Mouse (Mus musculus) stomach, embryonic 14.5 days (tissue): ENCODE measurements around the gene Fam173a. TPM values are rescaled to one million over a fixed set of nuclear protein-coding genes. Genes with fewer than 3 reads are reported as not detected.

Experiments used
- ATAC-seq: fragments of 200-750 bp; cut with Nextera tagmentation; 2 replicates; pipeline ENCODE4 v1.8.0; 2017; ENCODE audit warnings: low read depth, moderate TSS enrichment; ENCODE audit not compliant: insufficient number of reproducible peaks, insufficient read depth, low FRiP score
- H3K27ac ChIP-seq: fragments of 300-500 bp; sonication (generic); 2 replicates; pipeline ENCODE4 v1.5.1; 2014; ENCODE audit warnings: mild to moderate bottlenecking, low read length, moderate library complexity, mixed read lengths
- H3K27me3 ChIP-seq: fragments of 300-500 bp; sonication (generic); 2 replicates; pipeline ENCODE4 v1.6.1; 2014; ENCODE audit warnings: low read length, control low read depth, mixed read lengths; ENCODE audit not compliant: control insufficient read depth, insufficient read depth
- H3K36me3 ChIP-seq: fragments of 300-500 bp; sonication (generic); 2 replicates; pipeline ENCODE4 v1.6.1; 2014; ENCODE audit warnings: mild to moderate bottlenecking, control low read depth, low read length, moderate library complexity, mixed read lengths; ENCODE audit not compliant: control insufficient read depth, insufficient read depth
- H3K4me1 ChIP-seq: fragments of 300-500 bp; sonication (generic); 2 replicates; pipeline ENCODE4 v1.6.1; 2014; ENCODE audit warnings: low read length, control low read depth, mixed read lengths; ENCODE audit not compliant: control insufficient read depth, insufficient read depth
- H3K4me2 ChIP-seq: fragments of 300-500 bp; sonication (generic); replicated peaks from 2 replicates; pipeline ENCODE4 v1.6.1; 2014; ENCODE audit warnings: low read depth, low read length, control low read depth
- H3K4me3 ChIP-seq: fragments of 300-500 bp; sonication (generic); 2 replicates; pipeline ENCODE4 v1.5.1; 2014; ENCODE audit warnings: low read depth, low read length, control low read depth
- H3K9ac ChIP-seq: fragments of 300-500 bp; sonication (generic); replicated peaks from 2 replicates; pipeline ENCODE4 v1.6.1; 2014; ENCODE audit warnings: low read depth, mild to moderate bottlenecking, control low read depth, low read length, moderate library complexity, mixed read lengths
- H3K9me3 ChIP-seq: fragments of 300-500 bp; sonication (generic); 2 replicates; pipeline ENCODE4 v1.6.1; 2016; ENCODE audit warnings: low read depth, low read length, control low read depth; ENCODE audit not compliant: control insufficient read depth
- WGBS: fragments of 180-500 bp; shearing (Covaris S2); extraction: QIAGEN DNeasy Blood & Tissue Kit; methylation state at CpG from one replicate; pipeline ENCODE4 v1.1.7; 2014; 5-methylcytosine and 5-hydroxymethylcytosine counted together
- polyA plus RNA-seq: library from polyadenylated mRNA; unstranded; fragments of >200 nt; fragmentation: Nextera tagmentation; extraction: Ambion mirVana; gene quantifications from 2 replicates; pipeline ENCODE4 v1.2.1, GENCODE M21; 2014

The Fam173a gene
- polyA plus RNA-seq, 1 experiment from 2014 or later: 109 TPM

- peak; percentile 80 for ATAC-seq
- peak within 1 kb of the TSS; percentile 43 for H3K9ac ChIP-seq
- H3K4me2 ChIP-seq: peak within 1 kb of the TSS; percentile 92
- H3K9me3 ChIP-seq: no peaks in the 10 kb centered on the region
- no peaks in the 10 kb centered on the region for H3K27me3 ChIP-seq
- H3K36me3 ChIP-seq: peaks cover 37% of the 10 kb centered on the region
- peak within 1 kb of the TSS; percentile 77 for H3K27ac ChIP-seq
- 1% methylated on average over 23 of the region's 23 CpGs for WGBS
- peak within 1 kb of the TSS; percentile 67 for H3K4me3 ChIP-seq
- H3K4me1 ChIP-seq: peaks cover 8% of the 10 kb centered on the region
These were observed 7.4 kb downstream of the Fam173a start, which contains the start of gene Haghl for GRCm38 (mm10) chr17:25785281-25785745. Gene Haghl, minus strand, starts transcription at chr17:25785673.

- Histone ChIP-seq H3K4me3 (peak overlapping the region; percentile 67), H3K9me3 (no peaks in the 10 kb centered on the region), H3K9ac (peak overlapping the region; percentile 43; the same call in 1 of the 2 replicates), H3K36me3 (peaks cover 29% of the 10 kb centered on the region), H3K27me3 (no peaks in the 10 kb centered on the region), H3K4me1 (peaks cover 8% of the 10 kb centered on the region), H3K27ac (no peak overlapping the region; the same call in 1 of the 2 replicates), H3K4me2 (peak overlapping the region; percentile 92)
- ATAC-seq: no peak
- 76% methylated on average over 15 of the region's 15 CpGs for WGBS
These were observed 8.7 kb downstream of the Fam173a start for GRCm38 (mm10) chr17:25783861-25784574.

GRCm38 (mm10) chr17:25783086-25783485 is 9.6 kb downstream of the Fam173a start:
- no peak overlapping the region for H3K9ac ChIP-seq
- no peaks in the 10 kb centered on the region for H3K9me3 ChIP-seq
- peaks cover 28% of the 10 kb centered on the region for H3K36me3 ChIP-seq
- no peaks in the 10 kb centered on the region for H3K27me3 ChIP-seq
- no peak for ATAC-seq
- no peak overlapping the region for H3K4me3 ChIP-seq
- no peak overlapping the region for H3K4me2 ChIP-seq
- 74% methylated on average over 7 of the region's 7 CpGs for WGBS
- peaks cover 8% of the 10 kb centered on the region for H3K4me1 ChIP-seq
- H3K27ac ChIP-seq: no peak overlapping the region

GRCm38 (mm10) chr17:25781339-25781738 is 11.4 kb downstream of the Fam173a start:
- no peak overlapping the region for H3K9ac ChIP-seq
- no peaks in the 10 kb centered on the region for H3K9me3 ChIP-seq
- no peak overlapping the region for H3K27ac ChIP-seq
- ATAC-seq: no peak
- no peak overlapping the region for H3K4me3 ChIP-seq
- H3K4me2 ChIP-seq: no peak overlapping the region
- peaks cover 28% of the 10 kb centered on the region for H3K36me3 ChIP-seq
- no peaks in the 10 kb centered on the region for H3K27me3 ChIP-seq
- WGBS: 62% methylated on average over 6 of the region's 6 CpGs
- H3K4me1 ChIP-seq: peaks cover 8% of the 10 kb centered on the region

- ATAC-seq: no peak
- no peak overlapping the region for H3K27ac ChIP-seq
- no peaks in the 10 kb centered on the region for H3K9me3 ChIP-seq
- 91% methylated on average over 5 of the region's 5 CpGs for WGBS
- no peaks in the 10 kb centered on the region; the same call in 1 of the 2 replicates for H3K4me1 ChIP-seq
- H3K27me3 ChIP-seq: no peaks in the 10 kb centered on the region
- H3K4me2 ChIP-seq: no peak overlapping the region
- peaks cover 23% of the 10 kb centered on the region for H3K36me3 ChIP-seq
- H3K9ac ChIP-seq: no peak overlapping the region
- H3K4me3 ChIP-seq: no peak overlapping the region
These were observed 14.8 kb downstream of the Fam173a start for GRCm38 (mm10) chr17:25777948-25778347.

GRCm38 (mm10) chr17:25775318-25776062 is 17.2 kb downstream of the Fam173a start:
- H3K4me1 ChIP-seq: no peaks in the 10 kb centered on the region; the same call in 1 of the 2 replicates
- H3K4me2 ChIP-seq: no peak overlapping the region
- H3K27me3 ChIP-seq: no peaks in the 10 kb centered on the region
- H3K4me3 ChIP-seq: no peak overlapping the region
- no peak overlapping the region for H3K9ac ChIP-seq
- no peak for ATAC-seq
- WGBS: 83% methylated on average over 10 of the region's 10 CpGs
- H3K27ac ChIP-seq: no peak overlapping the region
- H3K9me3 ChIP-seq: no peaks in the 10 kb centered on the region
- peaks cover 3% of the 10 kb centered on the region; the same call in 1 of the 2 replicates for H3K36me3 ChIP-seq

GRCm38 (mm10) chr17:25773549-25774120 is 19.1 kb downstream of the Fam173a start, which contains the start of gene Narfl:
Gene Narfl, plus strand, starts transcription at chr17:25773776.
- Histone ChIP-seq H3K36me3 (no peaks in the 10 kb centered on the region; the same call in 1 of the 2 replicates), H3K4me2 (peak within 1 kb of the TSS; percentile 73), H3K9ac (peak within 1 kb of the TSS; percentile 50), H3K27ac (no peak within 1 kb of the TSS), H3K4me3 (peak within 1 kb of the TSS; percentile 58), H3K9me3 (no peaks in the 10 kb centered on the region), H3K4me1 (no peaks in the 10 kb centered on the region; the same call in 1 of the 2 replicates), H3K27me3 (no peaks in the 10 kb centered on the region)
- WGBS: under 1% methylated on average over 37 of the region's 37 CpGs
- peak; percentile 86 for ATAC-seq

- H3K36me3 ChIP-seq: no peaks in the 10 kb centered on the region
- H3K9ac ChIP-seq: no peak overlapping the region
- no peak overlapping the region for H3K27ac ChIP-seq
- 55% methylated on average over 9 of the region's 9 CpGs for WGBS
- no peaks in the 10 kb centered on the region for H3K9me3 ChIP-seq
- H3K4me1 ChIP-seq: no peaks in the 10 kb centered on the region; the same call in 1 of the 2 replicates
- ATAC-seq: no peak
- no peaks in the 10 kb centered on the region for H3K27me3 ChIP-seq
- H3K4me2 ChIP-seq: no peak overlapping the region
- H3K4me3 ChIP-seq: no peak overlapping the region
These were observed 23.4 kb downstream of the Fam173a start for GRCm38 (mm10) chr17:25769331-25769730.
